ENCODE assay signal across 7 mouse cellular contexts in genomic region chr10:77509403-77510187, GRCm38 (mm10). TPM values are rescaled to one million over a fixed set of nuclear protein-coding genes. Genes with fewer than 3 reads are reported as not detected.
A peak's percentile ranks its signal among the peaks of the same experiment; 100 is the strongest.
DNase-seq lines count a peak whose midpoint lies in the region; ATAC-seq and TF ChIP-seq lines count a peak whose summit lies in the region.

No protein-coding gene starts in this region.

- intact Hi-C loops in left cerebral cortex, postnatal 25 days (cut with DNase I), result loop anchor here (1.0 to 5.0 kb wide), 3 partner anchors 92 to 226 kb away; partner anchors contain the start of gene Adarb1

- no peak overlapping the region for H3K4me3 ChIP-seq in hindbrain, postnatal 0 days (ENCODE audit: low read length)

- 33% methylated on average over 12 of the region's 12 CpGs for WGBS in hindbrain, postnatal 0 days

- ATAC-seq in activated CD4-positive, CD25-positive, alpha-beta regulatory T cell, adult 4 months, result peak; percentile 83
- ATAC-seq in hindbrain, postnatal 0 days, result peak; percentile 87

- peak; percentile 98 for TF ChIP-seq CTCF in hindbrain, postnatal 0 days (IDR thresholded peaks at IDR 0.05; ENCODE audit: low read depth)

- no peak overlapping the region for H3K9ac ChIP-seq in hindbrain, postnatal 0 days (replicated peaks; ENCODE audit: low read length)

- H3K9me3 ChIP-seq in hindbrain, postnatal 0 days (ENCODE audit: low read length), result no peaks in the 10 kb centered on the region

- H3K27me3 ChIP-seq in hindbrain, postnatal 0 days (ENCODE audit: insufficient read depth, low read length), result no peaks in the 10 kb centered on the region

- H3K4me2 ChIP-seq in hindbrain, postnatal 0 days (ENCODE audit: low read depth, low read length), result no peak overlapping the region

- peak; percentile 81 to 93 for DNase-seq in cerebellum, postnatal 4 days (ENCODE audit: low spot score in 2 of 2)
- peak; percentile 71 to 73 for DNase-seq in gastrocnemius, adult 8-10 months (ENCODE audit: low spot score in 2 of 2)
- DNase-seq in hindbrain, postnatal 0 days (ENCODE audit: low spot score), result peak; percentile 93
- peak; percentile 72 to 77 for DNase-seq in left cerebral cortex, postnatal 25 days (ENCODE audit: low spot score in 2 of 2)
- peak; percentile 89 for DNase-seq in mesoderm, embryonic 11.5 days (ENCODE audit: low read depth, low spot score)
- DNase-seq in skeletal muscle tissue, adult 2 months (ENCODE audit: low read depth, low spot score), result peak; percentile 74

- peaks cover 15% of the 10 kb centered on the region; the same call in 1 of the 2 replicates for H3K36me3 ChIP-seq in hindbrain, postnatal 0 days (ENCODE audit: insufficient read depth, low read length)

- peak overlapping the region; percentile 71 for H3K27ac ChIP-seq in hindbrain, postnatal 0 days

- peaks cover 6% of the 10 kb centered on the region; the same call in 1 of the 2 replicates for H3K4me1 ChIP-seq in hindbrain, postnatal 0 days (ENCODE audit: insufficient read depth, low read length)

RNA-seq across cellular contexts. Expression of gene Fam207a, which starts 6.0 kb away (rescaled TPM):
- polyA plus RNA-seq in activated CD4-positive, CD25-positive, alpha-beta regulatory T cell, adult 4 months (2017; shearing (Covaris generic)), result 10 to 100 TPM; 15.2 to 15.3 TPM
- total RNA-seq in gastrocnemius, adult 8-10 months (2022), result 1 to 10 TPM; 4.4 to 7.3 (median 5.9) TPM
- total RNA-seq in hindbrain, postnatal 0 days (2014; rRNA removed), result 43.5 and 56.2 TPM in 2 replicates
- polyA plus RNA-seq in hindbrain, postnatal 0 days (2015; fragmentation: Nextera tagmentation; extraction: Ambion mirVana), result 31.8 and 35.9 TPM in 2 replicates
- 10 to 100 TPM; 34.2 to 36.0 TPM for total RNA-seq in left cerebral cortex, postnatal 25 days (2021)

RNA-seq across cellular contexts. Expression of gene Itgb2, which starts 20.5 kb away (rescaled TPM):
- 100 to 1,000 TPM; 375 to 386 TPM for polyA plus RNA-seq in activated CD4-positive, CD25-positive, alpha-beta regulatory T cell, adult 4 months (2017; shearing (Covaris generic))
- under 1 TPM; 0.48 to 0.99 (median 0.88) TPM for total RNA-seq in gastrocnemius, adult 8-10 months (2022)
- total RNA-seq in hindbrain, postnatal 0 days (2014; rRNA removed), result 0.68 and 1.9 TPM in 2 replicates
- polyA plus RNA-seq in hindbrain, postnatal 0 days (2015; fragmentation: Nextera tagmentation; extraction: Ambion mirVana), result 0.87 and 1.0 TPM in 2 replicates
- total RNA-seq in left cerebral cortex, postnatal 25 days (2021), result 1 to 10 TPM; 2.9 to 3.6 TPM
